Mouse (Mus musculus) adrenal gland, adult 2 months (tissue): ENCODE measurements at regions not wholly inside any gene's neighbourhood (a gene's known extent, or its start where the extent isn't known, plus 50 kb on each side); places are given as distances from the start of the nearest gene placed in this dataset.

Source experiments
- DNase-seq: peaks from one replicate; pipeline ENCODE4 v3.0.0; 2021

- DNase-seq = no peak
Measured at GRCm38 (mm10) chr12:31130434-31130833, 56.8 kb downstream of the Fam110c start.

- no peak for DNase-seq
Measured at GRCm38 (mm10) chr12:31134465-31134992, 60.9 kb downstream of the Fam110c start.

GRCm38 (mm10) chr12:31136364-31136763, 62.7 kb downstream of the Fam110c start:
- DNase-seq = no peak

DNA sequence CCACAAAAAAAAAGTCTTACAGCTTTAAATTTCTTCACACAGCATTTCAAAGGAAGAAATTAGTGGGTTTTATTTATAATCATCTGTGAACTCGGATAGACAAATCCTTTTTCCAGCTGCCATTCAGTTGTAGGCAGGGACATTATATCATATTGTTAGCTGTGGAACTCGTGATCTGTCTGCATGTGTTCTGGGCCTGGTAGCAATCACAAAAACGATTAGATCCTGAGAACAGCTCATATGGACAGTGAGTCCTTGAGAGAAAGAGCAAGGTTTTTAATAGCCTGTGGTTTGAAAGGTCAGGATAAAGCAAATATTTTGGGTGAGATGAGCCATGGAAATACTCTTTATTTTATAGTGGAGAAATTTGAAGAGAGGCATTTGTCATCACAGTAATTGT, 63.2 kb downstream of the Fam110c start:
- DNase-seq = no peak

DNA sequence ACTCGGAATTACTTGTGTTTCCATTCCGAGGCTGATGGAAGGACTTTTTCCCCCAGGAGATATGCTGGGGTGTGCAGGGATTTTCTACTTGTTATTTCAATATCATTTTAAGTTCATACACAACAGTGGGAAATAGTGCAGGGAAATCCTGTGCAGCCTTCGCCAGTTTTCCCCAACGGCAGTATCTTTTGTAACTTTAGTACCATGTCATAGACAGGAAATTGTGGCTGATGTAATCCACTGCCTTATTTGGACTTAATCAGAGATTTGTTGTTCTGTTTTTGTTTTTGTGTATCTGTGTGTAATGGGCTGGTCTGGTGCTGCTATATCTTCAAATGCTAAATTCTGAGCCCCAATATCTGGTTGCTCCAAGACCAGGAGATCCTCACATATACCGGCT, 63.8 kb downstream of the Fam110c start:
- DNase-seq = no peak

DNA sequence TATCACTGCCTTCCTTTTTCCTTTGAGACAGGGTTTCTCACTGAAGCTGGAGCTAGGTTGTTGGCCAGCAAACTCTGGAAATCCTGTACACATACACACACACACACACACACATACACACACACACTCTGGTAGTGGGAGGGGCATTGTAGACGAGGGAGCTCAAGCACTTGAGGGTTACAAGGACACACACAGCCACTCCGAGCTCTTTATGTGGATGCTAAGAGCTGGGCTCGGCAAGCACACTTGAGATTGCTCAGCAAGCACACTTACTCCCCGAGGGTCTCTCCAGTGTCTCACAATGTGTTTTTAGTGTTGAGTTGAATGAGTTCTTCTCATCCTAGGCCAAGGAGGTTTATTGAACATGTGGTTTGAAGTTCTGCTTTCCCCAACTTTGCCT, 66.2 kb downstream of the Fam110c start:
- no peak for DNase-seq

DNA sequence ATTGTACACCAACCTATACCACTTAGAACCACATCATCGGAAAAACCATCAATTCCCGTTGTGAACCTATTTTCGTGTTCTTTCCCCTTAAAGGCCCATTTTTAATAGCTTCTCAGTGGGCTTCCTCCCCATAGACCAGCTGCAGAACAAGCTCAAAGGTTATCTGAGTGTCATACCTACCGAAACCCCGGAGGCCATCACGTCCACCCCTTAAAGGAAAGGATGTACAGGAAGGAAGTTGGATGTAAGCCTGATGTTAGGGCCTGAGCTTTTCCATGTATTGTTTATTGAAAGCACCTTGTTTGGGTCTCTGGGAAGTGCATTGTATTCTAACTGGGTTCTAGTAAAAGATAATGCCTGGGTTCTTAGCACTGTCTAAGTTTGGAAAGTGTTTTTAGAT, 69.6 kb downstream of the Fam110c start:
- no peak for DNase-seq

- peak; percentile 51 for DNase-seq
Measured at GRCm38 (mm10) chr12:31145032-31145781, 71.5 kb downstream of the Fam110c start.

- no peak for DNase-seq
Measured at GRCm38 (mm10) chr12:31148417-31149356, 75.0 kb downstream of the Fam110c start.

- DNase-seq = no peak
Measured at GRCm38 (mm10) chr12:31153720-31154119, 80.1 kb downstream of the Fam110c start.

DNA sequence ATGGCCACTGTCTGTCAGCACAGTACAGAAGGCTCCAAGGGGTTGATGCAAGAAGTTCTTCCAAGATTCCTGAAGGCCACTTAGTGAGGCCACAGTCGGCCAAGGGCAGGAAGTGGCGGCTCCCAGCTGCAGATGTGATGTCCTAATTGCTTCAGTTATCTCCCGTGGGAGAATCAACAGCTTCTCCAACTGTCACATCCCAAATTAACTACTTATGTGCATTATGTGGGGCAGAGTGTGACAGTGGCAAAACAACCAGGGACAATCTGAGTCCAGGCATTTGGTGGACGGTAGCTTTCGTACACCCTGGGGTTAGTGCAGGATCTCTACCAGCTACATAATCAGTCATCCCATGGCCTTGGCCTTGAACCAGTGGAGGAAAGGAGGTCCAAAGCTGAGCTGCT, 80.9 kb downstream of the Fam110c start:
- peak; percentile 83 for DNase-seq

- DNase-seq = peak; percentile 63
Measured at GRCm38 (mm10) chr12:31156154-31156720, 82.6 kb downstream of the Fam110c start.

DNA sequence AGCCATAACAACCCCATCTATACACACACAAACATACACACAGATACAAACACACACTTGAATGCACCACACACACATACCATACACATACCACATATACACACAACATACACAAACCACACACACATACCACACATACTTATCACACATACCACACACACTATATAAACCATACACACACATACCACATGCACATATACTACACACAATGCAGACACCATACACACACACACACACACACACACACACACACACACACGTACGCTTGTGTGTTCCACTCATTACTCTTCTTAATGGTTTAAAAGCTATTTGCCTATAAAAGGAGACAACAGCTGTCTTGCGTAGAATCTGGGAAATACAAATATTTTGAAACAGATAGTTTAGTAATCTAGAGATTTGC, 83.1 kb upstream of the Gm6993 start:
- no peak for DNase-seq

DNA sequence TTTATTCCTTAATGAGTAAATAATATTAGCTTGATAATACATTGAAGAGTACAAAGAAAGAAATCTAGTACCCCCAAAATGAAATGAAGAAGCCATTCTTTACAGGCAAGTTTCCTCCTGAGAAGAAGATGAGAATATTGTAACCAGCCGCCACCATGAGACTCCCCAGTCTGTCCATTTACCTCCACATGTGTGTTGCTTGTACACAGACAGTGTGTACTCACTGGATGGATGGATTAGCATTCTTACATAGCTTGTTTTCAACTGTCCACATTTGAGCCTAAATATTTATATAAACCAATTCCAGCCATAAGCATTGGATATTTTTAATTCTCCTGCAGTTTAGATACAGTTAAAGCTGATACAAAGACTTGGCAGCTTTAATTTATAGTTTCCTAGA, 82.7 kb upstream of the Gm6993 start:
- no peak for DNase-seq

DNA sequence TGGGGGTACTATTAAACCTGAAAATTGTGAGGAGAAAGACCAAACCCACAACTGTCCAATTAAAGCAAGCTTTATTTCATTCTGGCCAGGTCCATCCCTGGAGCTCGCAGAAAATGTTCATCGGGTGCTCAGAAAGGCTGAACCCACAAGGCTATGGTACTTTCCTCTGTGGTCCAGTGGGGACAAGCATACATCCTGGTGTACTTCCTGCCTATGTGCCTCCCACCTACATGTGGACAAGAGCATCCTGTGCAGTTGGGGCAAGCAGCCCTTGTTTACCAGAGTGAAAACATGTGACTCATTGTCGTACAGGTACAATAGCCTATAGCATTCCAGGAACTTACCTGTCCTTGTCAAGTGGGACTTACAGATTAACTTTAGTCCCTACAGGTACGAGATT, 81.7 kb upstream of the Gm6993 start:
- DNase-seq = no peak

- no peak for DNase-seq
Measured at GRCm38 (mm10) chr12:31159378-31159777, 81.2 kb upstream of the Gm6993 start.

- DNase-seq = peak; percentile 62
Measured at GRCm38 (mm10) chr12:31168221-31168890, 72.2 kb upstream of the Gm6993 start.

DNA sequence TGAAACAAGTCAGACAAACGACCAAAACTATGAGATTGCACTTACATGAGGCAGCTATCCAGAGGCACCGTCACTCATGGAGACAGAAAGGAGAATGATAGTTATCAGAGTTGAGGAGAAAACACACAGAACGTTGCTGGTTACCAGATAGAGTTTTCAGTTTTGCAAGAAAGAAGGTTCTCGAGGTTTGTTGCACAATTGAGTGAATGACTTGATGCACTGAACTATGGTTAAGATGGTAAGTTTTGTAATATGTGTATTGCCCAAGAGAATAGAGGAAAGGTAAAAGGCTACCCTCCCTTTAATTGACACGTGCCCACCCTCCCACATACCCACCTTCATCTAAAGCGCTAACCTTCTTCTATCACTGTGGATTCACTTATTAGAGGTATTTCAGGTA, 70.5 kb upstream of the Gm6993 start:
- peak; percentile 54 for DNase-seq

GRCm38 (mm10) chr12:31170546-31171160, 69.9 kb upstream of the Gm6993 start:
- DNase-seq = peak; percentile 88

DNA sequence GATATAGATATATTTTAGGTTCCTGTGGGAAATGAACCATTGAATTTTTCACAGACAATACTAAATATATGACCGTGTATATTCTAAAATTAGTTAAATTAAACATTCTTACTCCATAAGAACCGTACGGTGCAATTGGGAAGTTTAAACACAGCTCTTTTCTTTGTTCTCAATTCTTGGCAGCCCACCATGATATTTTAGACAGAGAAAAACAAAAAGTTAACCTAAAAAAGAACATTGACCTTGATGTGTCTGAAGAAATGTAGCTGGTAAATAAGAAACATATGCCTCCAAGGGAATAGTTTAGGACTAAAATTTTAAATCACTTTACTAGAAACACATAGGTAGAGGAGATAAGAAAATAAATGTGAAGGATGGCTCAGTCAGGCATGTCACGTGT, 68.6 kb upstream of the Gm6993 start:
- DNase-seq = no peak

DNA sequence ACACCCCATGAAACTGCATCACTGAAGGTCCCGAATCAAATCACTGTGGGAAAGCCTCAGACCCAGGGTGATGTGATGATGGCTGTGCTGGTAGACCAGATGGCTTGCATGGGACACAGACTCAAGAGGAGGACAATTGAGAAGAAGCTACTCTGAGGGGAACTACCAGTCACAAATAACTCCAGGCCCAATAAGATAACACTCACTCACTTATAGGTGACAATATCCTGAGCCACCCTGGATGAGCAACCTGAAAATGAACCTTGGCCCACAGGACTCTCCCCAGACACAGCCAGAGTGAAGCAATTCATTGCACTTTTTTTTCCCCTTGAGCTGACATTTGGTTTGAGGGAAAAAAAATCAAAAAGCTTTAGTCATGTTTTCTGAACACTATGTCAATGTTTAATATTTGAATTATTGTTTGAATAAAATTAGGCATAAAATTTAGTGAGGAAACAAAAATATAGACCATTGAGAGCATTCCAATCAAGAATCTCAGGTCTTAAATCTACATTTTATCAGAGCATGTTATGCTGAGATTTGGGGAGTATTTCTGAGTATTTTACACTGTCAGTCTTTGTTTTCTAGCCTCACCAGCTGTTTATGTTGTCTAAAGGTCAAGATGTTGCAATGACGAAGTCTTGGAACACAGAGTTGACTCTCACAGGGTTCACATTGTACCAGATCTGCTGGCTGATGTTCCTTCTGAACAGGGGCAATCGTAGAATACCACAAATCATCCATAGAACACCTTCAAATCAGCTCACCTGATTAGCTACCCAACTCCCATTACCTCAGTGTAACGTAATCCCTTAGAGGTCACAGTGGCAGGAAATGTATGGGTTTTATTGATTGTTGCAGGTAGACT, 67.9 kb upstream of the Gm6993 start:
- DNase-seq = peak; percentile 56
